Mouse (Mus musculus): Measurements from ENCODE around the gene Lancl1.
A peak's percentile ranks its signal among the peaks of the same experiment; 100 is the strongest.

The Lancl1 gene

GRCm38 (mm10) chr1:67017101-67017870 lies 21.4 kb downstream of the Lancl1 start:
- DNase-seq (ENCODE audit: inconsistent ontology term) = peak; percentile 35

- DNase-seq (ENCODE audit: inconsistent ontology term) = peak; percentile 25
Observed at GRCm38 (mm10) chr1:67014205-67014604, 24.5 kb downstream of the Lancl1 start.

GRCm38 (mm10) chr1:67010520-67010919 lies 28.2 kb downstream of the Lancl1 start:
- DNase-seq (ENCODE audit: inconsistent ontology term) = no peak

- DNase-seq (ENCODE audit: inconsistent ontology term) = no peak
Observed at GRCm38 (mm10) chr1:67003699-67004098, 35.0 kb downstream of the Lancl1 start.

GRCm38 (mm10) chr1:67002226-67002625 lies 36.4 kb downstream of the Lancl1 start:
- no peak for DNase-seq (ENCODE audit: inconsistent ontology term)

GRCm38 (mm10) chr1:67001367-67001766 lies 37.3 kb downstream of the Lancl1 start:
- DNase-seq (ENCODE audit: inconsistent ontology term) = no peak

- DNase-seq (ENCODE audit: inconsistent ontology term) = no peak
Observed at GRCm38 (mm10) chr1:67000484-67000883, 38.2 kb downstream of the Lancl1 start.

GRCm38 (mm10) chr1:66998601-66999000 lies 40.1 kb downstream of the Lancl1 start:
- no peak for DNase-seq (ENCODE audit: inconsistent ontology term)

- DNase-seq (ENCODE audit: inconsistent ontology term) = no peak
Observed at GRCm38 (mm10) chr1:66998188-66998587, 40.5 kb downstream of the Lancl1 start.

- DNase-seq (ENCODE audit: inconsistent ontology term) = no peak
Observed at GRCm38 (mm10) chr1:66996819-66997218, 41.9 kb downstream of the Lancl1 start.

- DNase-seq (ENCODE audit: inconsistent ontology term) = peak; percentile 75
Observed at GRCm38 (mm10) chr1:66992764-66993163, 45.9 kb downstream of the Lancl1 start.

GRCm38 (mm10) chr1:66987558-66988190 lies 51.0 kb downstream of the Lancl1 start:
- no peak for DNase-seq (ENCODE audit: inconsistent ontology term)

- DNase-seq (ENCODE audit: inconsistent ontology term) = no peak
Observed at GRCm38 (mm10) chr1:66985906-66986305, 52.8 kb downstream of the Lancl1 start.

- DNase-seq (ENCODE audit: inconsistent ontology term) = no peak
Observed at GRCm38 (mm10) chr1:66985129-66985698, 53.5 kb downstream of the Lancl1 start.

GRCm38 (mm10) chr1:66980129-66980528 lies 58.5 kb downstream of the Lancl1 start:
- DNase-seq (ENCODE audit: inconsistent ontology term) = no peak

- DNase-seq (ENCODE audit: inconsistent ontology term) = no peak
Observed at GRCm38 (mm10) chr1:66975456-66975855, 63.2 kb downstream of the Lancl1 start.

- no peak for DNase-seq (ENCODE audit: inconsistent ontology term)
Observed at GRCm38 (mm10) chr1:66964857-66965256, 73.8 kb downstream of the Lancl1 start.

- DNase-seq (ENCODE audit: inconsistent ontology term) = no peak
Observed at GRCm38 (mm10) chr1:66960536-66961243, 78.0 kb downstream of the Lancl1 start.

GRCm38 (mm10) chr1:66957361-66957760 lies 81.3 kb downstream of the Lancl1 start:
- no peak for DNase-seq (ENCODE audit: inconsistent ontology term)

GRCm38 (mm10) chr1:66951086-66951485 lies 87.6 kb downstream of the Lancl1 start:
- no peak for DNase-seq (ENCODE audit: inconsistent ontology term)

Measured in Muller cell, postnatal 12 days (primary cell).